Mouse (Mus musculus): ENCODE results near the gene Pnpla2. TPM values are rescaled to one million over a fixed set of nuclear protein-coding genes. Genes with fewer than 3 reads are reported as not detected.

Pnpla2 gene
- polyA plus RNA-seq, 1 experiment from 2014 or later = 82.1 TPM

DNA sequence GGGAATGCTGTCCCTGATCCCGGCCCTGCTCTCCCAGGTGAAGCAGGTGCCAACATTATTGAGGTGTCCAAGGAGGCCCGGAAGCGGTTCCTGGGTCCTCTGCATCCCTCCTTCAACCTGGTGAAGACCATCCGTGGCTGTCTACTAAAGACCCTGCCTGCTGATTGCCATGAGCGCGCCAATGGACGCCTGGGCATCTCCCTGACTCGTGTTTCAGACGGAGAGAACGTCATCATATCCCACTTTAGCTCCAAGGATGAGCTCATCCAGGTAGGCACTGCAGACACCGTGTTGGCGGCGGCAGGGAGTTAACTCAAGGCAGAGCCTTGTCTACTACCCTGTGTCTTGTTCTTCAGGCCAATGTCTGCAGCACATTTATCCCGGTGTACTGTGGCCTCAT, 2.2 kb downstream of the Pnpla2 start:
- DNase-seq (ENCODE audit: low spot score) (no peak), ATAC-seq (ENCODE audit: low FRiP score, low TSS enrichment) (no peak)
- Histone ChIP-seq H3K27me3 (ENCODE audit: control insufficient read depth, insufficient read depth, low read length) (no peaks in the 10 kb centered on the region), H3K4me2 (replicated peaks; ENCODE audit: low read depth) (no peak overlapping the region), H3K9me3 (ENCODE audit: control insufficient read depth, low read length) (no peaks in the 10 kb centered on the region), H3K9ac (ENCODE audit: low read length) (no peak overlapping the region), H3K4me1 (replicated peaks; ENCODE audit: control insufficient read depth, insufficient read depth) (peaks cover 9% of the 10 kb centered on the region; the same call in 1 of the 2 replicates), H3K27ac (replicated peaks) (no peak overlapping the region), H3K4me3 (ENCODE audit: low read depth, low read length) (no peak overlapping the region), H3K36me3 (ENCODE audit: control insufficient read depth, insufficient read depth, low read length) (peaks cover 3% of the 10 kb centered on the region; the same call in 1 of the 2 replicates)
- TF ChIP-seq CTCF (IDR thresholded peaks at IDR 0.05; ENCODE audit: low read depth) (no peak), EP300 (optimal IDR thresholded peaks at IDR 0.05) (no peak)
- 93% methylated on average over 14 of the region's 14 CpGs for WGBS

DNA sequence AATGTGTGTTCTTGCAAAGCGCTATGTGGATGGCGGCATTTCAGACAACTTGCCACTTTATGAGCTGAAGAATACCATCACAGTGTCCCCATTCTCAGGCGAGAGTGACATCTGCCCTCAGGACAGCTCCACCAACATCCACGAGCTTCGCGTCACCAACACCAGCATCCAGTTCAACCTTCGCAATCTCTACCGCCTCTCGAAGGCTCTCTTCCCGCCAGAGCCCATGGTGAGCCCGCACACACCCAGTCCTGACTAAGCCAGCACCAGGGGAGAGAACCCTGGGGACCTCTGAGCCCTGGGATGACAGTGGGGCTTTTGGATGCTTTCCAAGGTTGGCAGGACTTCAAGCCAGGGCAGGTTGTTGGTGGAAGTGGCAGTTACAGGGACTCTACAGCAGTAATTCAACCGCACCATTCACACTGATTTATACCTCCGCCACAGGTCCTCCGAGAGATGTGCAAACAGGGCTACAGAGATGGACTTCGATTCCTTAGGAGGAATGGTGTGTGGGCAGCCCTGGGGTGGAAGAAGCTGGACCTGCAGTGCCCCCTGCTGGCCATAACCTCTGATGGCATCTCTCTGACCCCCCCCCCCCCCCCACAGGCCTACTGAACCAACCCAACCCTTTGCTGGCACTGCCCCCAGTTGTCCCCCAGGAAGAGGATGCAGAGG, 3.1 kb downstream of the Pnpla2 start:
- 74% methylated on average over 15 of the region's 15 CpGs for WGBS
- Histone ChIP-seq H3K27ac (replicated peaks) (no peak overlapping the region), H3K9me3 (ENCODE audit: control insufficient read depth, low read length) (no peaks in the 10 kb centered on the region), H3K4me3 (ENCODE audit: low read depth, low read length) (no peak overlapping the region), H3K27me3 (ENCODE audit: control insufficient read depth, insufficient read depth, low read length) (no peaks in the 10 kb centered on the region), H3K9ac (ENCODE audit: low read length) (no peak overlapping the region), H3K4me1 (replicated peaks; ENCODE audit: control insufficient read depth, insufficient read depth) (peaks cover 9% of the 10 kb centered on the region; the same call in 1 of the 2 replicates), H3K4me2 (replicated peaks; ENCODE audit: low read depth) (no peak overlapping the region), H3K36me3 (ENCODE audit: control insufficient read depth, insufficient read depth, low read length) (peaks cover 3% of the 10 kb centered on the region; the same call in 1 of the 2 replicates)
- TF ChIP-seq EP300 (optimal IDR thresholded peaks at IDR 0.05) (no peak), CTCF (IDR thresholded peaks at IDR 0.05; ENCODE audit: low read depth) (peak; percentile 75)
- peak; percentile 81 for DNase-seq (ENCODE audit: low spot score)
- no peak for ATAC-seq (ENCODE audit: low FRiP score, low TSS enrichment)

DNA sequence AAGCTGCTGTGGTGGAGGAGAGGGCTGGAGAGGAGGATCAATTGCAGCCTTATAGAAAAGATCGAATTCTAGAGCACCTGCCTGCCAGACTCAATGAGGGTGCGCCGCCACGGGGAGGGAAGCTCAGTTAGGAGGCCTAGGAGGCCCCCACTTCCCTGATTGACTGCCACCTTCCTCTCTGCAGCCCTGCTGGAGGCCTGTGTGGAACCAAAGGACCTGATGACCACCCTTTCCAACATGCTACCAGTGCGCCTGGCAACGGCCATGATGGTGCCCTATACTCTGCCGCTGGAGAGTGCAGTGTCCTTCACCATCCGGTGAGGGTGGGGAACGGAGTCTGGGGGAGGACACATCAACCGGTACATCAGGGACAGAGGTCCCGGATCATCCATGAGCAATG, 3.7 kb downstream of the Pnpla2 start:
- WGBS = 92% methylated on average over 10 of the region's 11 CpGs
- Histone ChIP-seq H3K4me2 (replicated peaks; ENCODE audit: low read depth) (no peak overlapping the region), H3K4me1 (replicated peaks; ENCODE audit: control insufficient read depth, insufficient read depth) (peaks cover 9% of the 10 kb centered on the region; the same call in 1 of the 2 replicates), H3K36me3 (ENCODE audit: control insufficient read depth, insufficient read depth, low read length) (peaks cover 3% of the 10 kb centered on the region; the same call in 1 of the 2 replicates), H3K27me3 (ENCODE audit: control insufficient read depth, insufficient read depth, low read length) (no peaks in the 10 kb centered on the region), H3K27ac (replicated peaks) (no peak overlapping the region), H3K4me3 (ENCODE audit: low read depth, low read length) (no peak overlapping the region), H3K9ac (ENCODE audit: low read length) (no peak overlapping the region), H3K9me3 (ENCODE audit: control insufficient read depth, low read length) (no peaks in the 10 kb centered on the region)
- DNase-seq (ENCODE audit: low spot score) (no peak), ATAC-seq (ENCODE audit: low FRiP score, low TSS enrichment) (no peak)
- TF ChIP-seq EP300 (optimal IDR thresholded peaks at IDR 0.05) = no peak
- no peak for TF ChIP-seq CTCF (IDR thresholded peaks at IDR 0.05; ENCODE audit: low read depth)

DNA sequence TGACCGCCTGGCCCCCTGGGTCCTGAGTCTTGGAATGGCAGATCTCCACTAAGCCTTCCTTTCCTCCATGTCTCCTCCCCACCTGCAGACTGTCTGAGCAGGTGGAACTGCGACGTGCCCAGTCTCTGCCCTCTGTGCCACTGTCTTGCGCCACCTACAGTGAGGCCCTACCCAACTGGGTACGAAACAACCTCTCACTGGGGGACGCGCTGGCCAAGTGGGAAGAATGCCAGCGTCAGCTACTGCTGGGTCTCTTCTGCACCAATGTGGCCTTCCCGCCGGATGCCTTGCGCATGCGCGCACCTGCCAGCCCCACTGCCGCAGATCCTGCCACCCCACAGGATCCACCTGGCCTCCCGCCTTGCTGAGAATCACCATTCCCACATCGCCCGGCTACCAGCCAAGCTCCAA, 4.3 kb downstream of the Pnpla2 start:
- H3K4me2 ChIP-seq (replicated peaks; ENCODE audit: low read depth) = no peak overlapping the region
- no peak overlapping the region for H3K27ac ChIP-seq (replicated peaks)
- H3K9me3 ChIP-seq (ENCODE audit: control insufficient read depth, low read length) = no peaks in the 10 kb centered on the region
- peaks cover 10% of the 10 kb centered on the region for H3K4me1 ChIP-seq (replicated peaks; ENCODE audit: control insufficient read depth, insufficient read depth)
- no peak for TF ChIP-seq EP300 (optimal IDR thresholded peaks at IDR 0.05)
- no peak for TF ChIP-seq CTCF (IDR thresholded peaks at IDR 0.05; ENCODE audit: low read depth)
- ATAC-seq (ENCODE audit: low FRiP score, low TSS enrichment) = no peak
- H3K4me3 ChIP-seq (ENCODE audit: low read depth, low read length) = no peak overlapping the region
- H3K27me3 ChIP-seq (ENCODE audit: control insufficient read depth, insufficient read depth, low read length) = no peaks in the 10 kb centered on the region
- H3K36me3 ChIP-seq (ENCODE audit: control insufficient read depth, insufficient read depth, low read length) = peaks cover 3% of the 10 kb centered on the region; the same call in 1 of the 2 replicates
- no peak overlapping the region for H3K9ac ChIP-seq (ENCODE audit: low read length)
- 87% methylated on average over 17 of the region's 17 CpGs for WGBS
- no peak for DNase-seq (ENCODE audit: low spot score)

DNA sequence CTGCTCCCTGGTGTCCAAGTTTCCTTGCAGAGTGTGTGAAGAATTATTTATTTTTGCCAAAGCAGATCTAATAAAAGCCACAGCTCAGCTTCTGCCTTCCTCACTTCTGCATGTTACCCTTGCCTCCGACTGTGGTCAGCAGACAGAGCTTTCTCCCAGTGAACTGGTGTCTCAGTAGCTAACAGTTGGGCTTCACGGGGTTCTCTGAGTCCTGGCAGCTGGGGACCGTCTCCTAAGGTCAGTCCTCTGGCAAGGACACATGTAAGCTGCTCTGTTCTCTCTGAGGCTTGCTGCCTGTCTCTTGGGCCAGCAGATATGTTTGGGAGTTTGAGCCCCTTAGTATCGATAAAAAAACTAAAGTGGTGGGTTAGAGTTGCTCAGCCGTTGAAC, 5.0 kb downstream of the Pnpla2 start:
- H3K36me3 ChIP-seq (ENCODE audit: control insufficient read depth, insufficient read depth, low read length) = peaks cover 3% of the 10 kb centered on the region; the same call in 1 of the 2 replicates
- WGBS = 39% methylated on average over 5 of the region's 5 CpGs

More for the DNA sequence above, 5.0 kb downstream of the Pnpla2 start:
- Histone ChIP-seq H3K9ac (ENCODE audit: low read length) (no peak overlapping the region), H3K9me3 (ENCODE audit: control insufficient read depth, low read length) (no peaks in the 10 kb centered on the region), H3K4me3 (ENCODE audit: low read depth, low read length) (no peak overlapping the region), H3K4me2 (replicated peaks; ENCODE audit: low read depth) (no peak overlapping the region), H3K27ac (replicated peaks) (no peak overlapping the region; the same call in 1 of the 2 replicates), H3K27me3 (ENCODE audit: control insufficient read depth, insufficient read depth, low read length) (0 out of 2 replicates have a peak, but pooled peaks cover 2% of the 10 kb centered on the region), H3K4me1 (replicated peaks; ENCODE audit: control insufficient read depth, insufficient read depth) (peaks cover 13% of the 10 kb centered on the region)
- TF ChIP-seq EP300 (optimal IDR thresholded peaks at IDR 0.05) (no peak), CTCF (IDR thresholded peaks at IDR 0.05; ENCODE audit: low read depth) (no peak)
- no peak for DNase-seq (ENCODE audit: low spot score)
- no peak for ATAC-seq (ENCODE audit: low FRiP score, low TSS enrichment)
